Mouse (Mus musculus) forebrain, embryonic 13.5 days (tissue): ENCODE measurements around the gene Ccdc110. TPM values are rescaled to one million over a fixed set of nuclear protein-coding genes. Genes with fewer than 3 reads are reported as not detected.

Experiments
- ATAC-seq: fragments of 200-750 bp; cut with Nextera tagmentation; 2 replicates; pipeline ENCODE4 v1.8.0; 2017
- H3K27ac ChIP-seq: fragments of 300-500 bp; sonication (generic); 2 replicates; pipeline ENCODE4 v1.5.1; 2015; ENCODE audit warnings: inconsistent platforms, mild to moderate bottlenecking, moderate library complexity
- H3K27me3 ChIP-seq: fragments of 300-500 bp; sonication (generic); 2 replicates; pipeline ENCODE4 v1.6.1; 2015; ENCODE audit warnings: mild to moderate bottlenecking, inconsistent platforms
- H3K36me3 ChIP-seq: fragments of 300-500 bp; sonication (generic); 2 replicates; pipeline ENCODE4 v1.6.1; 2015; ENCODE audit warnings: mild to moderate bottlenecking, inconsistent platforms; ENCODE audit not compliant: poor library complexity, severe bottlenecking
- H3K4me1 ChIP-seq: fragments of 300-500 bp; sonication (generic); 2 replicates; pipeline ENCODE4 v1.6.1; 2015; ENCODE audit warnings: inconsistent platforms
- H3K4me2 ChIP-seq: fragments of 300-500 bp; sonication (generic); 2 replicates; pipeline ENCODE4 v1.6.1; 2015; ENCODE audit warnings: inconsistent platforms, mild to moderate bottlenecking, moderate library complexity
- H3K4me3 ChIP-seq: fragments of 300-500 bp; sonication (generic); 2 replicates; pipeline ENCODE4 v1.5.1; 2015; ENCODE audit warnings: mild to moderate bottlenecking, inconsistent platforms
- H3K9ac ChIP-seq: fragments of 300-500 bp; sonication (generic); 2 replicates; pipeline ENCODE4 v1.6.1; 2015; ENCODE audit warnings: mild to moderate bottlenecking, inconsistent platforms
- H3K9me3 ChIP-seq: fragments of 300-500 bp; sonication (generic); replicated peaks from 2 replicates; pipeline ENCODE4 v1.6.1; 2016; ENCODE audit warnings: inconsistent platforms
- WGBS: fragments of 180-500 bp; shearing (Covaris S2); methylation state at CpG from one replicate; pipeline ENCODE4 v1.1.7; 2015; 5-methylcytosine and 5-hydroxymethylcytosine counted together
- polyA plus RNA-seq: library from polyadenylated mRNA; unstranded; fragments of >200 nt; fragmentation: Nextera tagmentation; extraction: Ambion mirVana; gene quantifications from 2 replicates; pipeline ENCODE4 v1.2.1, GENCODE M21; 2015

The Ccdc110 gene
- polyA plus RNA-seq, 1 experiment from 2014 or later, result 0.09 TPM

DNA sequence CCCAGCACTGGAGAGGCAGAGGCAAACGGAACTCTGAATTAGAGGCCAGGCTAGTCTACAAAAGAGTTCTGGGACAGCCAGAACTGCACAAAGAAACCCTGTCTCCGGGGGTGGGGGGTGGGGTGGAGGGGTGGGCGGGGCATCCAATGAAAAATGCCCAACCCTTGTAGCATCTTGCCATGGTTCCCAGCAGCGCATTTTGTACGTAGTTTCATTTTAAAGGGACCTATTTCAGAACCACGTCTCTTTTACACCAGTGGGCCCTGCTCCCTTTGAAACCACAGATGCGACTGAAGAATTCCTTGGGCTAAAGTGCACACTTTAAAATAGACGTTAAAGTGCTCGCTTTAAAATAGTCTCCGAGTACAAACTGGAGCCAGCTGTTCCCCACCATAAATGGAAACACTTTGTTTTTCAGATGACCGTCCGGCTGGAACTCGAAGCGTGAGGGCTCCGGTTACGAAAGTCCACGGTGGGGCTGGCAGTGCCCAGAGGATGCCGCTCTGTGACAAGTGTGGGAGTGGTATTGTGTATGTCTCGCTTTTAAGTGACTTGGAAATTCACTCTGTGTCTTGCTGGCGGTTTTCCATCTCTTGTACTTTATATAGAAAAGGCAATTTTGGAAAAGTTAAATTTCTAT is 17.3 kb upstream of the Ccdc110 start:
- Histone ChIP-seq H3K4me1 (no peaks in the 10 kb centered on the region), H3K36me3 (no peaks in the 10 kb centered on the region), H3K27ac (no peak overlapping the region), H3K9ac (no peak overlapping the region), H3K9me3 (no peaks in the 10 kb centered on the region), H3K4me2 (no peak overlapping the region), H3K4me3 (no peak overlapping the region), H3K27me3 (no peaks in the 10 kb centered on the region)
- 78% methylated on average over 20 of the region's 20 CpGs for WGBS
- ATAC-seq, result no peak

DNA sequence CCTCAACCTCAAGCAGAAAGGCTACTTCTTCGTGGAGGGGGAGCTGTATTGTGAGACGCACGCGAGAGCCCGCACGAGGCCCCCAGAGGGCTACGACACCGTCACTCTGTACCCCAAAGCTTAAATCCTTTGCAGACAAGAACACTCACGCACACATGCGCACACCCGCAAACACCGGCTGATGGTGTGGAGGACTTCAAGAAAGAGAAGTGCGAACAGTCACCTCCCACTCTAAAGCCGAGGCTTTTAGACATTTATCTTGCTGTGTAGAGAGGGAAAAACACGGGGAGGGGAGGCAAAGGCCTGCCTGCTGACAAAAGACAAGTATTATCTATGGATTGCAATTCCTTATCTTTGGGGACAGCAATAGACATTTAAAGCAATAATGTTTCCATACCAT is 15.5 kb upstream of the Ccdc110 start:
- Histone ChIP-seq H3K27ac (no peak overlapping the region), H3K4me1 (no peaks in the 10 kb centered on the region), H3K36me3 (no peaks in the 10 kb centered on the region), H3K4me3 (no peak overlapping the region), H3K4me2 (no peak overlapping the region), H3K9me3 (no peaks in the 10 kb centered on the region), H3K27me3 (no peaks in the 10 kb centered on the region), H3K9ac (no peak overlapping the region)
- WGBS, result 88% methylated on average over 15 of the region's 15 CpGs
- no peak for ATAC-seq

DNA sequence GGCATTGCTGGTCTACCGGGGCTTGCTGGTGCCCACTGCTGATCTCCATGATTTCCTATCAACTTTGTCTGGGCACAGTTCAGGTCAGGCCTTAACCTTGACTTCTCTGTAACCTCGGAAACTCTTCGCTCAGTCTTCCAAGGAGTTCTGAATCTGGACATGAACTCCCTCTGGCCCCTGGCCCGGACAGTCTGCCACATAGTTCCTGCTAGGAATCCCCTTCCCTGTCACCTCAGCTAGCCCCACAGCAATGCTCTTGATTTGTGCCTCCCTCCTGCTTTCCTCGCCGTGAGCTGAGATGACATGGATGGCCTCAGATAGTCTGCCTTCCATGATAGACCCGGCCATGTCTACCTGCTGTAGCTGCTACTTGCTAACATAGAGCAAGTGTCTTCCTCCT is 14.0 kb upstream of the Ccdc110 start:
- Histone ChIP-seq H3K4me2 (no peak overlapping the region), H3K27ac (no peak overlapping the region), H3K4me1 (no peaks in the 10 kb centered on the region), H3K9ac (no peak overlapping the region), H3K4me3 (no peak overlapping the region), H3K9me3 (no peaks in the 10 kb centered on the region), H3K36me3 (no peaks in the 10 kb centered on the region), H3K27me3 (no peaks in the 10 kb centered on the region)
- ATAC-seq, result no peak
- WGBS, result 95% methylated on average over 7 of the region's 7 CpGs

DNA sequence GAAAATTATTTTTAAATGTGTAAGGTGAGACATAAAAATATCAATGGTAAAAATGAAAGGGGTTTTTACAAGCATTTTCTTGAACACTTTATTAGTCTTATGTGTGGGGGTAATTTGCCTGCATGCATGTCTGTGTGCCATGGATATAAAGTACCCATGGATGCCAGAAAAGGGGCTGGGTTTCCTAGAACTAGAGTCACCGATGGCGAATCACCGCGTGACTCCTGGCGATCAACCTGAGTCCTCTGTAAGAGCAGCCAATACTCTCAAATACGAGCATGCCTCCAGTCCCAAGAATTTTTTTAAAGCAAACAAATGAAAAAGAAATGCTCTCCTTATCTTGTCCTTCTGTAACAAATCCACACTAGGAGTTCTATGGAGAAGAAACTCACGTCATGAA is 12.3 kb upstream of the Ccdc110 start:
- no peaks in the 10 kb centered on the region for H3K4me1 ChIP-seq
- no peaks in the 10 kb centered on the region for H3K36me3 ChIP-seq
- no peak for ATAC-seq
- no peak overlapping the region for H3K4me2 ChIP-seq
- H3K9me3 ChIP-seq, result no peaks in the 10 kb centered on the region
- no peak overlapping the region for H3K4me3 ChIP-seq
- WGBS, result 95% methylated on average over 7 of the region's 7 CpGs
- H3K27me3 ChIP-seq, result no peaks in the 10 kb centered on the region
- H3K9ac ChIP-seq, result no peak overlapping the region
- H3K27ac ChIP-seq, result no peak overlapping the region

DNA sequence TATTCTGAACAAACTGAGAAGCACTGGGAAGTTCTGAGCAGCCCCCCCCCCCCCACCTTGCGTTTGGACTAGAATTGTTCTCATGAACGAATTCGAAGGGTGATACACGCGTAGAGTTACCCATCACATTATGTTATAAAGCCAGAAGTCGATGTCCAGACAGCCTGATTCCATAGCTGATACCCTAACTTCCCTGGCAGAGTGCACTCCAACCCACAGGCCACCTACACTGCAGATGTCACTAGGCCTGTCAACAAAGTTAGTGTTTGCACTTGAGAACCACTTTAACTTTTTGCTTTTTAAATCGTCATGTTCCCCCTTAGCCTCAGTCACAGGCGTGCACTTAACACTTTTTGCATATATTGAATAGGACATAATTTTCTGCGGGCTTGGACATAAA is 2.6 kb downstream of the Ccdc110 start:
- H3K4me2 ChIP-seq, result no peak overlapping the region
- no peaks in the 10 kb centered on the region for H3K36me3 ChIP-seq
- peaks cover 4% of the 10 kb centered on the region; the same call in 1 of the 2 replicates for H3K27me3 ChIP-seq
- no peaks in the 10 kb centered on the region for H3K9me3 ChIP-seq
- H3K4me1 ChIP-seq, result no peaks in the 10 kb centered on the region
- WGBS, result 91% methylated on average over 9 of the region's 9 CpGs
- no peak for ATAC-seq
- no peak overlapping the region for H3K4me3 ChIP-seq
- H3K27ac ChIP-seq, result no peak overlapping the region
- H3K9ac ChIP-seq, result no peak overlapping the region

DNA sequence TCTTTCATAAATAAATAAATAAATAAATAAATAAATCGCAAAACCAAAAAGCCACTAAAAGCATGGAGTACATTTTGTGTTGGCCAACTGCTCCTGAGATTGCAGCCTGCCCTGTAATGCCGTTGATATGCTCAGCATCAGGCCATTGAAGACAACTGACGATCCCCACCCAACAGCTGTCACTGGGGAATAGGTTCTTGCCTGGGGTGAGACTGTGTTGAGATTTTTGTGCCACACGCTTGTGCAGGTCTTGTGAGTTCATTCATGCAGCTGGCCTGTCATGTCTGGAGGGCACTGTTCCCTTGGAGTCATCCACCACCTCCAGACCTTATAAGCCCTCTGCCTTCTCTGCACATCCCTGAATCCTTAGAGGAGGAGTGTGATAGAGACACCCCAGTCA is 11.9 kb downstream of the Ccdc110 start:
- H3K27me3 ChIP-seq, result no peaks in the 10 kb centered on the region
- no peak for ATAC-seq
- H3K4me2 ChIP-seq, result no peak overlapping the region
- H3K9ac ChIP-seq, result no peak overlapping the region
- WGBS, result 96% methylated on average over 4 of the region's 4 CpGs
- H3K4me1 ChIP-seq, result 0 out of 2 replicates have a peak, but pooled peaks cover 2% of the 10 kb centered on the region
- H3K9me3 ChIP-seq, result no peaks in the 10 kb centered on the region
- H3K4me3 ChIP-seq, result no peak overlapping the region
- H3K27ac ChIP-seq, result no peak overlapping the region
- H3K36me3 ChIP-seq, result no peaks in the 10 kb centered on the region

DNA sequence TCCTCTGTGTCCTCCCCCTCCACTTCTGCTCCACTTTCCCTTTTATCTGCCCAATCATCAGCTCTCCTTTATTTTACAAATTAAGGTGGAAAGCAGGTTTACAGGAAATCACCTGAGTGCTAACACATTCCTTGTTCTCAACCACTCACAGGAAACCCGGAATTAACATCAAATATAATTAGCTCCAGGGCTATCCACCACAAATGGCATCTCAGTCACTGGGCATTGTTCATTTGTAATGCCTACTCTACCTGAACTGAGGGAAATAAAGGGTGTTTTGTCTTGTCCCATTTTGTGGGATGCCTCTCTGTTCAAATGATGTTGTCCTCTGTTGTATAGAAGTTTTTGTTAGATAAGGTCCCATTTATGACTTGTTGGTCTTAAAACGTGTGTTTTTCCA is 16.2 kb downstream of the Ccdc110 start:
- 25% methylated on average over 2 of the region's 2 CpGs for WGBS
- no peak overlapping the region for H3K4me2 ChIP-seq
- no peak overlapping the region for H3K27ac ChIP-seq
- H3K9ac ChIP-seq, result no peak overlapping the region
- ATAC-seq, result no peak
- H3K36me3 ChIP-seq, result no peaks in the 10 kb centered on the region
- no peaks in the 10 kb centered on the region for H3K27me3 ChIP-seq
- H3K4me3 ChIP-seq, result no peak overlapping the region
- 0 out of 2 replicates have a peak, but pooled peaks cover 2% of the 10 kb centered on the region for H3K4me1 ChIP-seq
- no peaks in the 10 kb centered on the region for H3K9me3 ChIP-seq

DNA sequence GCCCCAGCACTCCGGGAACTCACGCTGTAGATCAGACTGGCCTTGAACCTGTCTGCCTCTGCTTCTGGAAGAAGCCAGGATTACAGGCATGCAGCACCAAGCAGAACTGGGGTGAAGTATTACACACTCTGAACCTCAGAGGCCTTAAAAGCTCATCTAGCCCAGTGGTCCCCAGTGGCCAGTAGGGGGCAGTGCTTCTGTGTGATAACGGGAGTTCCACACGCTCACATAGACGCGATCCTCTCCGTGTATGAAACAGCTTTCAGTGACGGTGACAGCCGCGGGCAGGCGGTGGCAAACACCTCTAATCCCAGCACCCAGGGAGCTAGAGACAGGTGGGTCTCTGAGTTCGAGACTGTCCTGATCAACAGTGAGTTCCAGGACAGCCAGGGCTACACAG is 36.5 kb downstream of the Ccdc110 start:
- no peak for ATAC-seq
- H3K4me2 ChIP-seq, result no peak overlapping the region
- no peak overlapping the region for H3K9ac ChIP-seq
- no peak overlapping the region for H3K4me3 ChIP-seq
- H3K9me3 ChIP-seq, result peaks cover 4% of the 10 kb centered on the region; the same call in 1 of the 2 replicates
- H3K27me3 ChIP-seq, result no peaks in the 10 kb centered on the region
- no peak overlapping the region for H3K27ac ChIP-seq
- H3K36me3 ChIP-seq, result 0 out of 2 replicates have a peak, but pooled peaks cover 3% of the 10 kb centered on the region
- peaks cover 11% of the 10 kb centered on the region for H3K4me1 ChIP-seq
- 95% methylated on average over 12 of the region's 12 CpGs for WGBS

DNA sequence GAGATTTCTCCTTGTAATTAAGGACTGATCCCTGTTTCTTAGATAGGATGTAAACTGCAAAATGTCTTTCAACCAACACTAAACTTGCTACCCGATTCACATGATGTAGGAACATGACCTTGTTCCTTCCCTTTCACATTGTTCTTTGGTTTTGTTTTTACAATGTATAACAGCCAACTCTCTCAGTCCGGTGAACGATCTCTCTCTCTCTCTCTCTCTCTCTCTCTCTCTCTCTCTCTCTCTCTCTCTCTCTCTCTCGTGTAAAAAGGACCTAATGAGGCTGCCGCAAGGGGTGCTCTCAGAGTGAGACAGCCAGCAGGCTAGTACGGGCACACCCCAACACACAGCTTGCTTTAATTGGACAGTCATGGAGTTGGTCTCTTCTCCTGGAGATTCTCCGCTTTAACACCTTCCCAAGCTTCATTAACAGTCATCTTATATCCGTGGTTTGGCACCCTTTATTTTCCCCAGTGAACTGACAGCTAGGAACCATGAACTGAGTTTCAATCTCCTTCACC is 39.6 kb downstream of the Ccdc110 start:
- WGBS, result 60% methylated on average over 8 of the region's 8 CpGs
- peak overlapping the region; percentile 63; the same call in 1 of the 2 replicates for H3K4me3 ChIP-seq
- H3K4me2 ChIP-seq, result peak overlapping the region; percentile 79
- no peak overlapping the region for H3K27ac ChIP-seq
- H3K27me3 ChIP-seq, result no peaks in the 10 kb centered on the region
- H3K9me3 ChIP-seq, result peaks cover 4% of the 10 kb centered on the region
- no peak for ATAC-seq
- H3K36me3 ChIP-seq, result peaks cover 14% of the 10 kb centered on the region
- H3K4me1 ChIP-seq, result peaks cover 16% of the 10 kb centered on the region
- H3K9ac ChIP-seq, result no peak overlapping the region

DNA sequence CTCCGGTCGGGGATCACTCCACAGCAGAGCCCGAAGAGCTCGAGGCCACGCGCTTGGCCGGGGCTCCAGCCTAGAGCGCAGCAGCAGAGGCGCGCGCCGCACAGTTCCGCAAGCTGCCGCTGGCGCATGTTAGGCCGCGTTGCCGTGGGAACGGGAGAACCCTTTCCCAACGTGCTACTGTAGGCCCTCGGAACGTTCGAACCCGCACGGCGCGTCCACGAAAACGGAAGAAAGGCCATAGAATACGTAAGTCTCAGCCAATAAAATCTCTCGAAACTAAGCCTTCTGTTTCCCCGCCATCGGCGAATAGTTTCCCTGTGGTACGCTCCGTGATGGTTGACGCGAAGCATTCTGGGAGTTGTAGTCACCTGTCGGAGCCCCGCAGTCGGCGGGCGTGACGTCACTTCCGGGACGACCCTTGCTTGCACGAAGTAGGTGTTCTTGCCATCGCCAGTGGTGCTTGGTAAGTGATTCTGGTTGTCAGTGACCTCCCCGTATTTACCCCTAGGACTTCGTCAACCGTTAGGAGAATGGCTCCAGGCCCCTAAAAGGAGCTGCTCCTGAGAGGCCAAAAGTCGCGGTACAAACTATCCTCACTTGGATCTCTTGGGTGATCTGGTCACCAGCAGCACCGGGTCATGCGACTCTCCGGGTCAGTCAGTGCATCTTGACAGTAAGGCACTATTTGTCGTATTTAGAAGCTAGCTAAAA is 40.9 kb downstream of the Ccdc110 start, which contains the start of the genes 1700029J07Rik and Ufsp2:
Gene 1700029J07Rik (minus strand): TSS at position 127 of the 711 bp plus-strand sequence.
Gene Ufsp2 (plus strand): TSS at position 403 of the 711 bp plus-strand sequence.
- under 1% methylated on average over 57 of the region's 57 CpGs for WGBS
- ATAC-seq, result peak; percentile 99
- peak within 1 kb of the TSS; percentile 69 for H3K27ac ChIP-seq

DNA sequence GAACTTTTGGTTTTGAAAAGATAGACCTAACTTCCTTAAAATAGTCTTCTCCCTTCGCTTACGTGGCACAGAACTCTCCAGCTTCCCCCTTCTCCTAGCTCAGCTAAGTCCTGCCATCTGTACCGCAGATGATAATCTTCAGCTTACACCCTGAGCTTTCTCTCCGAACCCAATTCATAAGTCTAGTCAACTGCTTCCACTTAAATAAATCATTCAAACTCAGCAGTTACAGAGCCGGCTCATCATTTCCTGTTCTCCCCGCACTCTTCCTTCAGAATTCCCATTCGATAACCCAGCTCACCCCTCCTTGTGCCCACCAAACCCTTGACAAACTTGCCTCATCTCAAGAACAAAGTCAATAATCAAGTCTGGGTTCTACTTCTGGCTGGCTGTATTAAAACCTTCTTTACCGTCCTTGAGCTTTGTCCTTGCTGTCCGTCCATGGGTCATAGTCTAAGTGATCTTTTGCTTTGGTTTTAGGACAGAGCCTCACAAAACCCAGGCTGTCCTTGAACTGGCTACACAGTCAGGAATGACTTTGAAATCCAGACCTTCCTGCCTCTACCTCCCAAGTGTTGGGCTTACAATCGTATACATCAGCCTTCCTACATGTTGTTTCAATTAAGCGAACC is 41.5 kb downstream of the Ccdc110 start:
- H3K9me3 ChIP-seq, result peaks cover 2% of the 10 kb centered on the region
- H3K36me3 ChIP-seq, result peaks cover 16% of the 10 kb centered on the region
- WGBS, result 76% methylated on average over 11 of the region's 11 CpGs
- no peaks in the 10 kb centered on the region for H3K27me3 ChIP-seq
- H3K9ac ChIP-seq, result peak overlapping the region; percentile 72
- peak overlapping the region; percentile 79 for H3K4me2 ChIP-seq
- H3K27ac ChIP-seq, result no peak overlapping the region
- peak; percentile 3; the same call in 1 of the 2 replicates for ATAC-seq
- peaks cover 16% of the 10 kb centered on the region for H3K4me1 ChIP-seq
- peak overlapping the region; percentile 63 for H3K4me3 ChIP-seq

More for the DNA sequence above, 40.9 kb downstream of the Ccdc110 start, which contains the start of the genes 1700029J07Rik and Ufsp2:
- no peaks in the 10 kb centered on the region for H3K27me3 ChIP-seq
- H3K36me3 ChIP-seq, result peaks cover 14% of the 10 kb centered on the region
- peaks cover 4% of the 10 kb centered on the region for H3K9me3 ChIP-seq
- peaks cover 16% of the 10 kb centered on the region for H3K4me1 ChIP-seq
- H3K4me3 ChIP-seq, result peak within 1 kb of the TSS; percentile 63
- peak within 1 kb of the TSS; percentile 79 for H3K4me2 ChIP-seq
- H3K9ac ChIP-seq, result peak within 1 kb of the TSS; percentile 72

DNA sequence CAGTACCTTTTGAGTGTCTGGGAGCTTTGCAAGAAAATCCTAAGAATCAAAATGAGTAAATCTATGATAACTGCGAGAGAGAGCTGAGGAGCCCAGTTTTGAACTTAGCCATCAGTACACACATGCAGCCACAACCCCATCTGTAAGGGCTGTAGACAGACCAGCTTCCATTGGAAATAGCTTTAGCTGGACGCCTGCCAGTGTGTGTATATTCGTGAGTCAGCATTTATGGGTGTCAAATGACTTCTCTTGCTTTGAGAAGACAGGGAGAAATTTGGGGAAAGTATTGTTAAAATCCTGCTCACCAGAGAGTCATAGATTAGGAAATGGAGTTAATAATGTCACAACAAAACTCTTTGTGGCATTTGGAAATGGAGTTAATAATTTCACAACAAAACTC is 52.2 kb downstream of the Ccdc110 start:
- ATAC-seq, result no peak
- H3K9ac ChIP-seq, result no peak overlapping the region
- no peaks in the 10 kb centered on the region for H3K27me3 ChIP-seq
- H3K4me2 ChIP-seq, result no peak overlapping the region
- WGBS, result 86% methylated on average over 3 of the region's 3 CpGs
- no peak overlapping the region for H3K27ac ChIP-seq
- H3K36me3 ChIP-seq, result peaks cover 42% of the 10 kb centered on the region
- H3K9me3 ChIP-seq, result no peaks in the 10 kb centered on the region
- H3K4me1 ChIP-seq, result no peaks in the 10 kb centered on the region
- H3K4me3 ChIP-seq, result no peak overlapping the region
